Mouse (Mus musculus) WW6 (cell line): ENCODE measurements at regions not wholly inside any gene's neighbourhood (a gene's known extent, or its start where the extent isn't known, plus 50 kb on each side); places are given as distances from the start of the nearest gene placed in this dataset.

Source experiments
- DNase-seq: peaks from one replicate; pipeline ENCODE4 v3.0.0-alpha.2; 2013; ENCODE audit warnings: low read depth, low spot score

DNA sequence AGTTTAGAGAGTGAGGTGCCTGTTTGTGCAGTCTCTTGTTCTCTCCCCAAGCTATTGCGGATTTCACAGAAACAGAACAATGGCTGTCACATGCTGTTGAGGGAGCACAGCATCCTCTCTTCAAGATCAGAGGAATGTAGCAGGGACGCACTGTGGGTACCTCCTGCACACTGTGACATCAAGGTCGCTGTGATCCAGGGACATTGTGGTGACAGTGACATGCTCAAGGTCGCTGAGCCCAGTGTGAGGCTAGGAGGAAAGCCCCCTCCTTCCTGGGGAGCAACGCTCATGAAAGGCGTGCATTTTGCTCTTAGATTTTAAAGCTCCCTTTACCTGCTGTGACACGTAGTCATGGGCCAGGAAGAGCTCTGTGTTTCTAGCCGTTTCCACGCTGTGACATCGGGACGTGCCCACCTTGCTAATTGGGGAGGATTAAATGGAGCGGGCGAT, 248.5 kb upstream of the Myt1l start:
- DNase-seq = no peak

DNA sequence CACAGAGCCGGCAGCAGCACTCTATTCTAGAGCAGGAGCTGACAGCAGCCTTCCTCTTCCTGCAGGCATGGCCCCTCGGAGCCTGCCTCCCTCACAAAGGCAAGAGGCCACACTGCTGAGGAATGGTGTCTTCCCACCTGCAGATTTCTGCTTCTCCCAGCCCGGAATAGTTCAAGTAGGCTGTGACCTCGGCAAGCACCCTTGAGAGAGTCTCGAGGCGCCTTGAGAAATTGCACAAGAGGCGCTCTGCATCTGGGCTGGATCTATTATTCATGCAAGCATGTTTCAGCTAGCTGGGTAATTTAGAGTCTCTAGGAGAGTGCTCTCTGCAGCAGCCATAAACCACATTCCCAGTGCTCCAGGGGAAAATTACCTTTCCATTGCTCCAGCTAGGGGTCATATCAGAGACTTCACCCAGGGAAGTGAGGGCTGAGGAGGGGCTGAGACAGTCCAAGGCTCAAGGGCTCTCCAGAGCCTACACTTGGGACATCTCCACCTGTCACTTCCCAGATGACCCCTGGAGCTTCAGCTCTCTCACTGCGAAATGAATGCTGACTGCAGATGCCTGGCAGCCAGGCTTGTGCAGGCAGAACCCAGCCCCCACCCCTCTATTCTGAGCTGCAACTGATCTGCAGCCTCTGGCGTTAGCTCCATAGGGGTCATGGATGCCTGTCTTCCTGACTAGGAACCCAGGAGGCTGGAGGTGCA, 247.9 kb upstream of the Myt1l start:
- DNase-seq = no peak

DNA sequence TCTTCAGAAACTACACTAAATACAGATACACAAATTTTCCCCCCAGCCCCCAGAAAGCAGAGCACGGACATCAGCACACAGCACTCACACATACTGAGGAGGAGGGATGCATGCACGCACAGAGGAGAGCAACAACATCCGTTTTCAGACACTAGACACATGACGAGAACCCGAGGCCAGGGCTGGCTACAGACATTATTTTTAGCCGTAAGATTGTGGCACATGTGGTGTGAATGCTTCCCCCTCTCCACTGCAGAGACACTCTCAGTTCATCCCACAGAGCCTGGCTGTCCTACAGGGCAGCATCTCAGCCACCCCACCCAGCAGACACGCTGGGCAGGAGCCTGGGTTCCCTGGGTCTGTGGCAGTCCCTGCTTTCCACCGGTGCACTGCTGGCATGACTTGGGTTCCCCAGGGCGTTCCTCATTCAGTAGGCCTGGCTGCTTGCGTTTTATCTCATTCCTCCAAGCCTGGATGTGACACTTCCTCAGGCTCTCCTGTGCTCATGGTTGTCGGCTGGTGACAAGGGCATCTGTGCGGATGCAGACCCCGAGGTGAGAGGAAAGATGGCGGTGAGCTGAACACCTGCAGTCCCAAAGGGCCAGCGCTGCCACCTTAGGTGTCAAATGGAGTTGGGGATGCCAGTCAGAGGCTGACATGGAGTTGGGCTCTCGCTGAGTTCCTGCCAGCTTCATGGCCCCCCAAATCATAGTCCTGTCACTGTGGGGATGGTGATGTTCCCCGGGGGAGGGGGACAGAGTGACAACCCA, 247.1 kb upstream of the Myt1l start:
- DNase-seq = no peak

DNA sequence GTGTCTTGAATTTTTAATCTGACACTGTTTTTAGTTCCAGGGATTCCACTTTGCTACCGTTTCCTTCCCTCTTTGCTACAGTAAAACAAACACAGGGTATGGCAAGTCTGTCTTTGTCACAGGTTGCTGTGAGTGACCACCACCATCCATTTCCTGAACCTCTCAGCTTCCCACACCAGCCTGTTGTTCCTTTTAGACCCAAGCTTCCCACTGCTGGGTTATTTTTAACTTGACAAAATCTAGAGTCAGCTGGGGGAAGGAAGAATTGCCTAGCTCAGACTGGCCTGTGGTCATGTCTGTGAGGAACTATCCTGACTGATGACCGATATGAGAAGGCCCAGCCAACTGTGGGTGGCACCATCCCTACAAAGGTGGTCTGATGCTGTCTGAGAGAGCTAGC, 239.4 kb upstream of the Myt1l start:
- DNase-seq = no peak

DNA sequence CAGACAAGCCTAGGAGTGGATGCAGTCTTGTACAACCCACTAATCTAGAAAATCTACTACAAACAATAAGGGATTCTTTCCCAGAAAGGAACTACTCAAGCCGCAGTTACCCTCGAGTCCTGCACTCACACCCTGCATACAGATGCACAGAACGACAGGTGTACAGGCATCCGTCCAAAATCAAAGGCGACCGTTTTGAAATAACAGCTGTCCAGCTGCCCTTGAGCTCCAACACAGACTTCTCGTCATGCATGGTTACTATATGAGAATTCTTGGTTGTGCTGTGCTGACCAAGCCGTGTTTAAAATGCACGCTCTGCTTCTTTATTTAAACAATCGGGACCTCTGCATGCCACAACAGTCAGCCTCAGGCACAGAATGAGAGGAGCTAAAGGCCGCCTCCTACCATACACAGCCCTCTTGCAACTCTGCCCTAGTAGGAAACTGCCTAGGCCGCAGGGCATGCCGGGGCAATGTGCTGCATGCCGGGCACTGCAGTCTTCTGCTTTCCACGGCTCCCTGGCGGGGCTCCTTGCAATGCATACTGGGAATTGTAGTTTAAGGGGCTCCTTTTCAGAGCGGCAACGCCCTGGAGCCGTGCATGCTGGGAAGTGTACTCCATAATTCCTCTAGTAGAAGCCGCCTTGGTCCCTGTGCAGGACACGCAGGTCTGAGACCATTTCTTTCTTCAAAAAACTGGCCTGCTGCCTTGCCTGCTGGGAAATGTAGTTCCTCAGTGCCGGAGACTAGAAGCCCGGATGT, 237.4 kb upstream of the Myt1l start:
- DNase-seq = peak; percentile 89

DNA sequence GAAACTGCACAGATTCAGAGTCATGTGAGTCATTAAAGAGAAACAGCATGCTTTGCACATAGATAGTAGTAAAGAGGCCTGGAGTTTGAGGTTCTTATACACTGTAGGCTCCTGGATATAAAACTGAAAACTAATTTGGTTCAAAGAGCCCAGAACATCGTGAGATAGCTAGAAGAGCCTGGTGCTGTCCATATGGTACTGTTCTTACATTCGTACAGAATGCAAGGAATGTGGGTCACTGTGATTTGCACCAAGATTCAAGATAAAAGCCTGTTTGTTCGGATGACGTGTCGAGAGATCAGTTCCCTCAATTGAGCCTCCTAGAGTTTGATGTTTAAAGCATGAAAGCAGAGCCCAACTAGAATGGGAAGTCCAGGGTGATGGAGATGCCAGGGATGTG, 230.2 kb upstream of the Myt1l start:
- DNase-seq = no peak

DNA sequence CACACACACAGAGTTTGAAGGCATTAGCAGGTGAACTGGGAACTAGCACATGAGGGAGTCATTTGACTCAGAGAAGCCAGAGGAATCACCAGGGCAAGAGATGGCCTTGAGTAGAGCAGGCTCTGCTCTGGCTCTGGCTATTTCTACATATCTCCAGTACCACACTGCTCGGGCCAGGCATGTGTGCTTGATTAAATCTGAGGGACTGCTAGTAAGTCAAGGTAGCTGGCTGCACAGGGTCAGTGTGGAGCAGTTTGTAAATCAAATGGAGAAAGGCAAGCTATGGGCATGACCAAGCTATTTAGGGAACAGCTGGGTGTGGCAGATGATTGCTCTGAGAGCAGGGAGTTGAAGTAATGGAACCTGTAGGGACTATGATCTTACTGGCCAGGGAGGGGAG, 212.5 kb upstream of the Myt1l start:
- no peak for DNase-seq

DNA sequence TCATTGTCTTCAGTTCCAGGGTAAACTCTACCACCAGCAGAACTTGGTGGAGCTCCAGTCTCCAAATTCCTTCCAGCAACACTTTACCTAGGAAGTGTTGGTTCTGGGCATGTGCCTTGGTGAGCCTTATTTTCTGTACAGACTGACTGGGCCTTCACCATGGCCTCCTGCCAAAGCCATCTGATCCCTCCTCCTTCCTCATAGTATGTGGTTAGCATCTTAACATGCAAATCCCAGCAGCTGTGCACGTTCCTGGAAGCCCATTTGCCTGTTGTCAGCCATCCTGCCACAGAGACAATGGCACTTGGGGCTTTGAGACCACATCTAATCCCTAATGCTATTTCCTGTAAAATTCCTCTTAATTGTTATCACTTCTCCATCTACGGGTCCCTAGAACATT, 206.7 kb upstream of the Myt1l start:
- DNase-seq = no peak

DNA sequence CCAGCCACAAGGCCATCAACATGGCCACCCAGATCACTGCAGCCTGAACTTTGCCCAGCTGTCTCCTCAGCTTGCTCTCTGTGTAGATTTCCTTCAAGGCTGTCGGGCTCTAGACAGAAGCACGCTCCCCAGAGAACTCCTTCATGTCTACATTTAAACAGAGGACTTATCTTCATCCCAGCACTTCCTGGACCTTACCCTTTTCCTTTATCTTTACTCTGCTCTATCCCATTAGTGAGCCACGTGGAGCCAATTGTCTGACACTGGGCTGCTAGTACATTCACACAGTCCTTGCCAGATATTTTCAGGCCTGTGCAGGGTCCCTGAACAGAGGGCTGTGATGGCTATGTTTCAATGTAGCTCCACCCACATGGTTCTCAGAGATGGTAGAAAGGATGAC, 204.7 kb upstream of the Myt1l start:
- DNase-seq = no peak

DNA sequence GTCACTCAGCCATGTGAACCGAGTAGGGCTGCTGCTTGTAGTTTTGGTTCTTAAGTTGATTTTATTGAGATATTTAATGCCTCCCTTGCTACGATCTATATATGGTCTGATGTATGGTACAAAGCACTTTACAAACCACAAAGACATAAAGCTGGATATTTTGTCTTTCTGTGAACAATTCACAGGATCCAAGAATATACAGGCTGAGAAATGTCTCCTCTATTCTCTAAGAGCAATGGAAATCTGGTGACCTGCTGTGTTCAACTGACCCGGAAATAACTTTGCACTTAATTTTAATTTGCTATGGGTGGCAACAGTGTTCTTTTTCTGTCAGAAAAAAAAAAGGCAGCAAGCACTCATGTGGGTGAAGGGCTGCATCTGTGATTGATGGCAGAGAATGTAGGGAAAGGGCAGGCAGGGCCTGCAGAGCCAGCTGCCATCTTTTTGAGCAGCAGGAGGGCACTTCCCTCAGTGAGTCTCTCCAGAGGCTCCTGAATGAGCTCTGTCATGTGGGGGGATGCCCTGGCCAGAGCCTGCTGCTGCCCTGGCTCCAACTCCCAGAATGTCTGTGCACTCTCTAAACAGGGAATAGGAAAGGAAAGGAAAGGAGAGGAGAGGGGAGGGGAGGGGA, 192.2 kb upstream of the Myt1l start:
- no peak for DNase-seq

DNA sequence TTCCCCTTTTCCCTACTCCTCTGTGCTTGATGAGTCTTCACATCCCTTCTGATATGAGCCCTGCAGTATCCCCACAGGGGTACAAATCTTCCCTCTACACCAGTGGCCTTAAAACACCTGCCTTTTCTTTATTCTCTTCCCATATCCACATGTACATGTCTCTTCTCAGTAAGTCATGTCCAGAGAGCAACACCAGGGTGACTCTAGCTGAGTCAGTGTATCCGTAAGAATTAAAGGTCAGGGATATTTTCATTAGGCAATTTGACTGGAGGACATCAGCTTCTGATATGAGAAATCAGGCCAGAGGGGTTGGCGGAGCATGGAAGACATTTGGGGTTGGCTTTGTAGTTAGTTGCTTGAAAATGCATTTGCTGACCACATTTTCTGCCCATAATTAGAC, 190.8 kb upstream of the Myt1l start:
- no peak for DNase-seq

DNA sequence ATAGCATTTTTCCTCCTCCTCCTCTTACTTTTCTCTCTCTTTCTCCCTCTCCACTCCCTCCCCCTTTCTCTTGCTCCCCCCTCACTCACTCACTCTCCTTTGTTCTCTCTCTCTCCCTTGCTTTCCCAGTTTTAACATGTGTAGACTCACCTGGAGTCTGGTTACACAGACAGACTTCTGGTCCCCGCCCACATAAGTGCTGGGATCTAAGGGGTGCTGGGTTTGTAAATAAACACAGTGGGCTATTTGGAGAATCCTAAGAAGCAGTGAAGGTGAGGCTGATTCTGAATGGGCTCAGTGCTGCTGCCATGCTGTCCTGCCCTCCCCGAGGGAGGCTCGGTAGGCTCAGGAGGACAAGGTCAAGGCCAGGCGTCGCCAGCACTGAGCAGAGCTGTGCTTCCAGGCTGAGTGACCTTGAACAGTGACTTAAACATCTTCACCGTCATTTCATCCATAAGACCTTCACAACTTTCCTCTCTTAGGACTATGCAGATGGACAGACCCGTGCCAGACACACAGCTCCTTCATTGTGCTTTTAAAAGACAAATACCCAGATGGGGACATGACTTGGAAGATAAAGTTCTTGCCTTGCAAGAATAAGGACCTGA, 186.7 kb upstream of the Myt1l start:
- DNase-seq = no peak

DNA sequence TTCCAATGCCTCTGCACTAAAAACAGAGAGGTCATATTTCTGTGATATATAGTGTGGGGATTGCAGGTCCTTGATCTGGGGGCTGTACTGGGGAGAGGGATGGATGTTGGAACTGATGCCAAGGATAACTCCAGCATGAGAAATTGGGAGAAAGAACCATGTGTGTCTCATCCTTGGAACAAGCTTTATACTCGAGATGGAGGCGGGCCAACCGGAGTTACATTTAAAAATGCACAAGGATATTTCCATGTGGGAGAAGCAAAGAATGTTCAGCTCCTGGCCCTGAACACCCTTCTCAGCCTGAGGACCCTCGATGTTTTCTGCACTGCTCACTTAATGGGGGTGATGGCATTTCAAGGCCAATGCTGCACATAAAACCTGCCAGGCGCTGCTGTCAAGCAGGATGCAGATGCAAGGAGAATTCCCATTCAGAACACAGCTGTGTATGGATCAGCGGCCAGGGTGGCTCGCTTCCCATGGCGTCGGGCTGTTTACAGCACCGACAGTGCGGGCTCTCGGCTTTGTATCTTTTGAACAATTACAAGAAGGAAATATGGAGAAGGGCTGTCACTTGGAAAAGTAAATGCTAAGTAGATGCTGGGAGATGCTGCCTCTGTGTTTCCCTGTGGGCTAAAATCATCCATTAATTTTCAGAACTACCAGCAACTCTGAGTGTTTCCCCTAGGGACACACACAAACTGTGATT, 184.9 kb upstream of the Myt1l start:
- no peak for DNase-seq

DNA sequence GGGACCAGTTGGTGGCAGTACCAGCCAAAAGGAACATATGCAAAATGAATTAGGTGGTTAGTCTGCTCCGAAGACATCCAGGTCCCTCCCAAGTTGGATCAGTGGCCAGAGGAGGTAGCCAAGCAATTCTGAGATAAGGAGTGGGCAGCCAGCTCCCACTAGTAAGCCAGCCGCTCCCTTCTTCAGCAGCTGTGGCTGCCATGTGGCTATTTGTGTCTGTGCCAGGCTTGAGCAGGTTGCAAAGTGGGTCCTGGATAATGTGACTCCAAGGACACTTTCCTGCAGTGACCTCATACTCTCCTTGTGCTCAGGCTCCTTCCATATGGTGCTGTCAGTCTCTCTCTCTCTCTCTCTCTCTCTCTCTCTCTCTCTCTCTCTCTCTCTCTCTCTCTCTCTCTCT, 179.5 kb upstream of the Myt1l start:
- DNase-seq = no peak

DNA sequence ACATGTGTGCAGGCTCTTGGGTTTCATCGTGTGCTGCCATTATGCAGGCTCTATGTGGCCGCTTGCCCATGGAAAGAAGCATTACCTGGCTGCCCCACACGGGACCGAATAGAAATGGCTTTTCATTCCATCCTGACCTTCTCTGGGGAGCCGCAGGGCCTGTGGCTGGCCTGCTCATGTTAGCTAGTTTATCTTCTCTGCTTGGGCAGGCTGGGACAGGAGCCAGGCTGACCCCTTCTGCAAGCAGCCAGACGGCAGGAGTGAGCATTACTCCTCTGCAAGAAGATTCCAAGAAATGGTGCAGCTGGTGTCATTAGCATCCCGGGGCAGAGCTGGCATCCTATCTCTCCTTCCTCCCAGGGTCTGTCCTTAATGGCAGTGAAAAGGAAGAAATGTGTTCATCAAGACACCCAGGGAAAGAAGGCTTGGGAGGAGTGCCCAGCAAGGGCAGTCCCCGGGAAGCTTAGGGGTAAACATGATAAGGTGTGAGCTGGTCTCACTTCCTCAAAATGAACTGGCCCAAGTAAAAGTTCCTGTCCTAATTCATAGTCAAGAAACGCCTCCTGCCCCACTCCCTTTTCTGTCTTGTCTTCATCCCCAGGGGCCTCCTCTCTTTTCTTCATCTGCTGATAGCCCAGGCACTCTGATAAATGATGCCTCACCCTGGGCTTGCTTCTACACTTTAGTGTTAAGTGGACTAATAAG, 178.9 kb upstream of the Myt1l start:
- no peak for DNase-seq

DNA sequence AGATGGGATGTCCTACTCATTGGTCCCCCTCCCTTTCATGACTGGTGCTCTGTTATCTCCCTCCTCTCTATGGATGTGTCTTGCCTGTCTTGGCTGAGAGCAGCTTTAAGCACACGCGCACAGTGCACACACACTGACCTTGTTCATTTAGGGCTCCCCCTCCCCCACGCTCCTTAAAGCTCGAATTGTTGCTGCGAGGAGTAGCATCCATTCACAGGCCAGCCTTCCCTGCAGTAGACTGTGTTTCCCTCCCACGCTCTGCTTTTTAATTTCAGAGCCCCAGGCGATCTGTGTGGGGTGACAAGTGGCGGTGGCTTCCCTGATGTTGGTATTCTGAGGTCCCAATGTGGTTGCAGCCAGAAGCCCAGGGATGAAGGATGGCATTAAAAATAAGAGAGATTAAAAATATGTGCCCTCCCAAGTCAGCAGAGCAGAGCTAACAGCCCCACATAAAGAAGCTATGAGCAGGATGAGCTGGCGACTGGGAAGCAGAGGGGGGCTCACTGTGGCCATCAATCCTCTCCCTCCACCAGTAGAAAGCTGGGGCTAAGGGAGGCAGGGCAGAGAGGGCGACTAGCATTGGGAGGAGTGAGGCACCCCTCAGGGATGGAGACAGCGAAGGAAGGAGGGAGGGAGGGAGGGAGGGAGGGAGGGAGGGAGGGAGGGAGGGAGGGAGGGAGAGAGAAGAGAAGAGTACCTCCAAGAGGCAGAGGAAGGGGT, 174.2 kb upstream of the Myt1l start:
- no peak for DNase-seq

DNA sequence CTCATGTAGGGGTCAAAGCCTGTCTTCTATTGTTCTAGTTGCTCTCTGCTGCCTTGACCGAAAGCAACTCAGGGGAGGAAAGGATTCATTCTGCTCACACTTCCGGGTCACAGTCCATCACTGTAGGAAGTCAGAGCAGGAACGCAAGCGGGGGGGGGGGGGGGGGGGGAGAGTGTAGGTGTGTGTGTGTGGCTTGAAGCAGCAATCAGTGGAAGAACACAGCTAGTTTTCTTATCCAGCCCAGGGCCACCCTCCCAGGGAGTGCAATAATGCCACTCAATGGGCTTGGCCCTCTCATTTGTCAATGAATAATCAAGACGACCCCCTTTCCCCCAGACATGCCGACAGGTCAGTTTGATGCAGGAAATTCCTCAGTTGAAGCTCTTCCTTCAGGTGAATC, 173.4 kb upstream of the Myt1l start:
- DNase-seq = no peak

DNA sequence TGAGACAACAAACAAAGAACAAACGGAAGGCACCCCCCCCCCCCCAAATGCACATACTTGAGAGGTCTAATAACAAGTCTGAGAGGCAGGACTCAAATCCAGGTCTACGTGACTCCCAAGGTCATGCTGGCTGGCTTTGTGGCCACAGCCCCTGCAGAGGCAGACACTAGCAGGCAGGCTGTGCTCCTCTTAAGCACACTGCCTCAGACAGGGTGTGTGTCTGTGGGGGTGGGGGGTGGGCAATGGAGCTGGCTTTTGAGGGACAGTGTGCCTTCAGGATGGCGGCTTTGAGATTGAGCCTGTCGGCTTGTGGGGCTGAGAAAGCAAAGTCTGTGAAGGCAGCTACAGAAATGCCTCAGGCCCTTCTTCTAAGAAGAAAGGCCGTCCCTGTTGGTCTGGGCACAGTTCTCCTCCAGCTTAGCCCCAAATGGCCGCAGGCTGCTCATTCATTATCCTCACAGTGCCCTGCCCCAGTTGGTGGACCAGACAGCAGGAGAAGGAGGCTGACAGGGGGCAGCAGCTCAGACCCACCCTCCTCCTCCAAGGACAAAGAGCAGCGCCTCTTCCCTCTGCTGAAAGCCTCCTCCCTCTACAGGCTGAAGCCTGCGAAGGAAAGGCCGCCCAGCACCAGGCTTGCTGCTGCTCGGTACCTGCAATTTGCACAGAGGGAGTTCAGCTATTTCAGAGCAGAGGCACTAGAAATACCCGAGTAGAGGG, 171.3 kb upstream of the Myt1l start:
- no peak for DNase-seq

DNA sequence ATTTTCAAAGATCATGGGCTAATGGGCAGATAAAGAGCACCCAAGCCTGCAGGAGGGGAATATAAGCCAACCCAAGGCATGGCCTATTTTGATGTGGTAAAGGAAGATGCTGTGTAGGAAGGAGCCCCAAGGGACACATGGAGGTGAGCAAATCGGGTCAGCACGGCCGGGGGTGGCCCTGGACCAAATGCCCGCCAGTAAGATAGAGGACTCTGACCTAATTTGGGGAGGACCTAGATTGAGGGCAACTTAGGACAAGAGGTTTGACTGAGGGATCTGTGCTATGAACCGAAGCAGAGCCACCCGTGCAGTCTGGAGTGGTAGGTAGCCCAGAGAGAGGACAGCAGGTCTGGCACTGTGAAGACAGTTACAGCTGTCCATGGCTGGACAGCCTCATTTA, 166.9 kb upstream of the Myt1l start:
- DNase-seq = no peak
